Mouse (Mus musculus) common myeloid progenitor, adult 5-6 weeks (primary cell): ENCODE data around the gene Zfhx3. TPM values are rescaled to one million over a fixed set of nuclear protein-coding genes. Genes with fewer than 3 reads are reported as not detected.

Experiments
- ATAC-seq: replicated peaks from 2 replicates; pipeline ENCODE4 v1.8.0; 2016; ENCODE audit warnings: low read depth, mild to moderate bottlenecking, moderate TSS enrichment, inconsistent platforms; ENCODE audit not compliant: poor library complexity, severe bottlenecking
- total RNA-seq: library from RNA; stranded (forward); fragments of 200-1000, 187-1606 nt; gene quantifications from 2 replicates; pipeline ENCODE4 v1.2.3, GENCODE M21; 2017

Zfhx3 gene
- total RNA-seq, 1 experiment from 2014 or later, result 1.6 TPM

- ATAC-seq, result no peak
Measured at GRCm38 (mm10) chr8:108692669-108693665, 750.5 kb downstream of the Zfhx3 start.

GRCm38 (mm10) chr8:108693841-108694240 is 751.4 kb downstream of the Zfhx3 start:
- no peak for ATAC-seq

DNA sequence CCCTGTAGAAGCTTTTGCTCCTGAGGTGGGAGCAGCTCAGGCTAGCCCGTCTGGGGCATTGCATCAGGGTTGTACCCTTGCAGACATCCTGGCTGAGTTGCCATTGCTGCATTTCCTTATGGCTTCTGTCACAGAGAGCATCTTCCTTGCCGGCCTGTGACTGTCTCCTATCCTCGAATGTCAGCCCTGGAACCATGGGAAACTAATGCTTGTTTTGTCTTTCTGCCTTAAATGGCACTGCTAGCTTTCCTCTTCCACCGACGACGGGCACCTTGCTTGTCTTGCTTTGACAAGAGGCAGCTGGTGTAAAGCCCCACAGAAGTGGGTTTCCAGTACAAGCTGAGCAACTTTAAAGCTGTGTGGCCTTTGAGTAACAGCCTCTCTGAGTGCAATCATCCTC is 752.1 kb downstream of the Zfhx3 start:
- ATAC-seq, result no peak

DNA sequence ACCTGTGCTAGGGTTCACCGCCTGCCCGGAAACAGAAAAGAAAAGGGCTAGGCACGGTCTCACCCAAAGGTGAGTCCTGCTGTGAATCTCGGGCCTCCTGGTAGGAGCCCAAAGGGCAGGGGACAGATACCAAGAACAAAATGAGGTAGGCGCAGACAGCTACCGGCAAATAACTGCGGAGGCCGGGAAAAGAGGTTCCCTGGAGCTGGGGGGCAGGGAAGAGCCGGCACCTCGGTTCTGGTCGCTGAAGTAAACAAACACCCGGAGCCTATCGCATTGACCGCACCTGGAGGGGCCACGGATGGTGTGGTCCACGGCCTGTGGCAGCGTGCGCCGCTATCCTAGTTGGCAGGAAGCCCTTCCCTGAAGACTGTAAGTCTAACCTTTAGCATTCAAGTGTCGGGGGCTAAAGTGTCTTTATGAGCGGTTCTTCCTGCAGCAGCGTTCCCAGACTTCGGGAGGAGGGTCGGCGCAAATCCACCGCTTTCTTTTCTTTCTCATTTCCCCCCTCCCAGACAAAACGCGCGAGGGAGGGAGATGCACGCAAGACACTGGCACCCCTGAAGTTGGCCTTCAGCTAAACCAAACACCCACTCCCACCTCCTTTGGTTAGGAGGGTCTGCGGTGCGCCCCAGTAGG is 752.9 kb downstream of the Zfhx3 start:
- no peak for ATAC-seq

DNA sequence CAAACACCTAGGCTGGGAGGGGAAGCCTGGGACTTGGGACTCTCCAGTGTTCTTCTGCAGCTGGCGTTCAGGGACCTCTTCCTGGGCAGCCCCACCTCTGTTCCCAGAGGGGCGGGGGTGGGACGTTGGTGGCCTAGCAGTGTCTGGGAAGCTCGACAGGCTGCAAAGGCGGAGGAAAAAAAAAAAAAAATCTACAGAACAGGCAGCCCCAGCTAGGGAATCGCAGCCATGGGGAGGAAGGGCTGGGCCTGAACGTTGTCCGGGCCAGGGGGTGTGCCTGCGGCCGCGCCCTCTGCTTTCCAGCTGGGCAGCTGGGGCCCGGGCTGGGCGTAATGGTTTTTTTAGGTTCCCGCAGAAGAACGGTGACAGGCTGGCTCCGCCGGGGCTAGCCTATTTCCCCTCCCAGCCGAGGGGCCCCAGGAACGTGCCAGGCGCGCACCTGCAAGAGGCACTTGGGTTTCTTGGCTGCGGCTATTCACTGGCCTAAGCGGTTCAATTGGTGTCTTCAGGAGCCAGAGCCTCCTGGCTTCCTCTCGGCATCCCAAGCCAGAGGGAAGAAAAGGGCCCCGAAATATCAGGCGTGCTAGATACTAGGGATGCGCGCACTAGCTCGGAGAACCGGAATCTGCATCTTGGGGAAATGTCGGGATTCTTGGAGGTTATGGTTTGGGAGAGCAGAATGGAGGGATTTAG is 753.6 kb downstream of the Zfhx3 start:
- ATAC-seq, result peak; percentile 36

- ATAC-seq, result 0 out of 2 replicates have a peak, but pooled peaks have one; percentile 23
Measured at GRCm38 (mm10) chr8:108696631-108697410, 754.4 kb downstream of the Zfhx3 start.

DNA sequence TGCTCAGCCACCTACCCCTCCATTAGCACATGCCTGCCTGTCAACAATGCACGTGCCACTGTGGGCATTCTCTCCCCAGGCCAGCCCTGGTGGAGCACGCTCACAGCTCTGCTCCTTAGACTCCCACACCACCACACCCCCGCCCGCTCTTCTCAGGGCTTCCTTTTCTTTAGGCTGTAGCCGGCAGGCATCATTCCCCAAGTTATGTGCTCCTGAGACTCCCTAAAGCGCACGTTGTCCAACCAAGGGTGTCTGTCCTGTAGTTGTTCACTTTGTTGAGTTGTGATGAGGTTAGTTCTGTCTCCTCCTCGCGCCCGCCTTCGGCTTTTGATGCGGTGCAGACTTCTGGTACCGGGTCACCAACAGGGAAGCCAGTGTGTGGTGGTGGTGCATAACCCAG is 755.1 kb downstream of the Zfhx3 start:
- ATAC-seq, result peak; percentile 40

DNA sequence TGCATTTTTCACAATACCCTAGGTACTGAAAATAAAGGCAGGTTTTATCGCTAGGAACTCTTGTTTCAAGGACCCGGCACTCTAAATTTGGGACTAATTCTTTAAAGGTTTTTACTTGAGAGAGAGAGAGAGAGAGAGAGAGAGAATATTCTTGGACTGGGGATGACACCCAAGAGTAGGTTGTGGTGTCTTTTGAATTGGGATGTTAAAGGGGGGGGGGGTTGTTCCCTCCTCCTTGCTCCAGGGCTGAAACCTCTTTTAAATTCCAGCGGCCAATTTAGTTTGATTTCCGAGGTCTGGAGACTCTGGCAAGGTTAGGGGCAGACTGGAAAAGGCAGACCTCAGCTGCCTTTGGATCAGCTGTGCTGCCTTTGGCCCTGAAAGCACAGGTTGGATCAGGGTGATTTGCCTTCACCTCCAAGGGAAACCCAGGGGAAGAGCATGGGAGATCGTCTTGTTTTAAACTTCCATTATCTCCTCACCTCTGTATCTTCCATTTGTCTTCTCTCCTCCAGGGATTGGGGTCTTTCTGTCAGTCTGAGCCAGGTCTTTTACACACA is 755.7 kb downstream of the Zfhx3 start:
- no peak for ATAC-seq

- no peak for ATAC-seq
Measured at GRCm38 (mm10) chr8:108699011-108699410, 756.6 kb downstream of the Zfhx3 start.

- ATAC-seq, result no peak
Measured at GRCm38 (mm10) chr8:108699454-108700345, 757.3 kb downstream of the Zfhx3 start.

GRCm38 (mm10) chr8:108701381-108702175 is 759.1 kb downstream of the Zfhx3 start:
- no peak for ATAC-seq

GRCm38 (mm10) chr8:108702201-108702600 is 759.8 kb downstream of the Zfhx3 start:
- ATAC-seq, result no peak

GRCm38 (mm10) chr8:108705751-108706150 is 763.3 kb downstream of the Zfhx3 start:
- no peak for ATAC-seq

DNA sequence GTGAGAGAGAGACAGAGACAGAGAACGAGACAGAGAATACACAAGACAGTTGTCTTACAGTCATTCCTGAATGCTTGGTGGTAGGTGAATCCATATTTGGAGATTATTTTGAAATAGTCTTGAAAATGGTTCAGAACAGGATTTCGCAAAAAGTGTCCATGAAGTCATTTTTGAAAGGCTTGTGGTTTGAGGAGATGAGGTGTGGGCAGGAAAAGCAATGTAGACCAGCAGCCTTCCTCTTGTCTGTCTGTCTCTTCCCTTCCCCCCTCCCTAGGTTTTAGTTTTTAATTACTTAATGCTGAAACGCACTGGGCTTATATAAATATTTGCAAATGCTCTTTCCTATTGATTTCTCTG is 764.0 kb downstream of the Zfhx3 start:
- ATAC-seq, result peak; percentile 33; the same call in 1 of the 2 replicates

DNA sequence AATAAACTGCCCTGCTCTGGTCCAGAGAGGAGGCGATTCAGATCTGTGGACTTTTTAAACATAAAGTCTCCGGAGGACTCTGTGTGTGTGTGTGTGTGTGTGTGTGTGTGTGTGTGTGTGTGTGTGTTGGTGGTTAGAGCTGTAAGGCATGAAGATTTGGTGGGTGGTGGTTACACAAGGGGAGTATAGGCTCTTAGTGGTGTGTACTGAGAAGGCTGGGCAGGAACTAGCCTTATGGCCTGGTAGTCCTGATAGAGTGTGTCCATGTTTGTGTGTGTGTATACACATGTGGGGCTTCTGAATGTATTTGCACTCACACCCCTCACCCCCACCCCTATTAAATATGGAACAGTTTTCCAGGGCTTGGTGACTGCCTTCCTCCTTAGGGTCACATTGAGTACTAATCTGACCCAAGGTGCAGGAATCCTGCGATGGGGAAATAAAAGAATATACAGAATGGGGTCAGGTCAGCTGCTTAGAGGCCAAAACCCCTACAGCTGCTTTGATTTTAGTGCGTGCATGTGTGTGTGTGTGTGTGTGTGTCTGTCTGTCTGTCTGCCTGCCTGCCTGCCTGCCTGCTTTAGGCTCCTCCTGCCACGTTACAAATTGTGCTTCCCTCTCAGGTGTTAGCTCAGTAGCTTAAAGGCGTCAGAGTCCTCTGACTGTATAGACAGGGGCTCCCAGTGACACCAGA is 764.6 kb downstream of the Zfhx3 start:
- peak; percentile 37; the same call in 1 of the 2 replicates for ATAC-seq

- peak; percentile 28 for ATAC-seq
Measured at GRCm38 (mm10) chr8:108707576-108708281, 765.3 kb downstream of the Zfhx3 start.
